Mouse (Mus musculus): ENCODE data around the gene 1110002E22Rik.

1110002E22Rik gene

GRCm38 (mm10) chr3:138064732-138065645 lies at the start of gene 1110002E22Rik:
Gene 1110002E22Rik, plus strand, starts transcription at chr3:138065052.
- no peak for DNase-seq (ENCODE audit: low read depth, low spot score)

GRCm38 (mm10) chr3:138016810-138017209 lies 48.0 kb upstream of the 1110002E22Rik start:
- no peak for DNase-seq (ENCODE audit: low read depth, low spot score)

GRCm38 (mm10) chr3:138022003-138022402 lies 42.8 kb upstream of the 1110002E22Rik start:
- DNase-seq (ENCODE audit: low read depth, low spot score), result no peak

GRCm38 (mm10) chr3:138022651-138023050 lies 42.2 kb upstream of the 1110002E22Rik start:
- no peak for DNase-seq (ENCODE audit: low read depth, low spot score)

GRCm38 (mm10) chr3:138026286-138026685 lies 38.6 kb upstream of the 1110002E22Rik start:
- no peak for DNase-seq (ENCODE audit: low read depth, low spot score)

GRCm38 (mm10) chr3:138027575-138028362 lies 37.1 kb upstream of the 1110002E22Rik start:
- no peak for DNase-seq (ENCODE audit: low read depth, low spot score)

GRCm38 (mm10) chr3:138029351-138029750 lies 35.5 kb upstream of the 1110002E22Rik start:
- DNase-seq (ENCODE audit: low read depth, low spot score), result no peak

GRCm38 (mm10) chr3:138030563-138030962 lies 34.3 kb upstream of the 1110002E22Rik start:
- DNase-seq (ENCODE audit: low read depth, low spot score), result no peak

GRCm38 (mm10) chr3:138033986-138034385 lies 30.9 kb upstream of the 1110002E22Rik start:
- DNase-seq (ENCODE audit: low read depth, low spot score), result no peak

GRCm38 (mm10) chr3:138040938-138041337 lies 23.9 kb upstream of the 1110002E22Rik start:
- DNase-seq (ENCODE audit: low read depth, low spot score), result no peak

GRCm38 (mm10) chr3:138041591-138042301 lies 23.1 kb upstream of the 1110002E22Rik start:
- DNase-seq (ENCODE audit: low read depth, low spot score), result no peak

GRCm38 (mm10) chr3:138043316-138043715 lies 21.5 kb upstream of the 1110002E22Rik start:
- no peak for DNase-seq (ENCODE audit: low read depth, low spot score)

GRCm38 (mm10) chr3:138049555-138049954 lies 15.3 kb upstream of the 1110002E22Rik start:
- DNase-seq (ENCODE audit: low read depth, low spot score), result no peak

- DNase-seq (ENCODE audit: low read depth, low spot score), result no peak
These were observed 14.1 kb upstream of the 1110002E22Rik start for GRCm38 (mm10) chr3:138050772-138051171.

GRCm38 (mm10) chr3:138051431-138051830 lies 13.4 kb upstream of the 1110002E22Rik start:
- no peak for DNase-seq (ENCODE audit: low read depth, low spot score)

- DNase-seq (ENCODE audit: low read depth, low spot score), result no peak
These were observed 10.9 kb upstream of the 1110002E22Rik start for GRCm38 (mm10) chr3:138053969-138054368.

GRCm38 (mm10) chr3:138056976-138057375 lies 7.9 kb upstream of the 1110002E22Rik start:
- no peak for DNase-seq (ENCODE audit: low read depth, low spot score)

GRCm38 (mm10) chr3:138058226-138058625 lies 6.6 kb upstream of the 1110002E22Rik start:
- DNase-seq (ENCODE audit: low read depth, low spot score), result no peak

- DNase-seq (ENCODE audit: low read depth, low spot score), result no peak
These were observed 4.4 kb upstream of the 1110002E22Rik start for GRCm38 (mm10) chr3:138060429-138060828.

- no peak for DNase-seq (ENCODE audit: low read depth, low spot score)
These were observed 3.5 kb upstream of the 1110002E22Rik start for GRCm38 (mm10) chr3:138061205-138061911.

GRCm38 (mm10) chr3:138062673-138063072 lies 2.2 kb upstream of the 1110002E22Rik start:
- DNase-seq (ENCODE audit: low read depth, low spot score), result no peak

All from forelimb bud, embryonic 11.5 days (tissue).